Mouse (Mus musculus): ENCODE measurements around the gene L2hgdh.

DNA sequence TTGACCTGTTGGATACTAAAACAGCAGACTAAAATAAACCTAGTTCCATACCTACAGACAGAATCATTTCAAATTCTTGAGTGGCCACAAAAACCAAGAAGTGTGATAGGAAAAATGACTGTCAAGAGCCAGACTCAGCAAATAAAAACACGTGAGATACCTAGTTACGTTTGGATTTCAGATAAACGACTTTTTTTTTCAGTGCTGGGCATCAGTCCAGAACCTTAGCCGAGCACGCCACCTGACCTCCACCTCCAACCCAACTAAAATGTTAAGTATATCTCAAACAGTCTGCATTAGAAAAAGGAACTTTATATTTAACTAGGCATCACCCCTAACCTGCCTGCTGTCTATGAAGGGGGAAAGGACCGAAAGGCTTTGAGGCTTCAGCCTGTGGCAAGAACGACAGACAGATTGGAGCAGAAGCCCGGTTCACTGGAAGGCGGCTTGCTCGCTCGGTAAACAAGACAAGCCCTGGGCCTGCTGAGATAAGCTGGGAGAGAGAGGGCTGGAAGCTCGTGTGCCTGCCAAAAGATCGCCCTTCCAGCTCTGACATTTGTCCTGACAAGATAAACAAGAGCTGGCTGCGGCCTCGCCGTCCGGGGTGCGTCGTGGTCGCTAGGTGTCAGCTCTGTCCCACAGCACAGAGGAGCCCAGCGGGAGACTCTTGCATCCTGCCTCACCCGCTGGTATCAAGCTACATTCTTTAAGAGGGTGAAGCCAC lies 32.9 kb upstream of the L2hgdh start:
- peak; percentile 94 for TF ChIP-seq TAL1 (IDR thresholded peaks at IDR 0.05; ENCODE audit: low read length)
- TF ChIP-seq GATA1 (IDR thresholded peaks at IDR 0.05; ENCODE audit: low read length): peak; percentile 96

Data from erythroblast, embryonic 14.5 days (primary cell).